Mouse (Mus musculus) hindbrain, postnatal 0 days (tissue): ENCODE data around the gene Psma6. TPM values are rescaled to one million over a fixed set of nuclear protein-coding genes. Genes with fewer than 3 reads are reported as not detected.

ENCODE experiments used
- ATAC-seq: fragments of 200-750 bp; cut with Nextera tagmentation; 2 replicates; pipeline ENCODE4 v1.8.0; 2017; ENCODE audit warnings: mild to moderate bottlenecking, moderate TSS enrichment, moderate library complexity
- DNase-seq: peaks from one replicate; pipeline ENCODE4 v3.0.0-alpha.2; 2015; ENCODE audit warnings: low spot score
- H3K27ac ChIP-seq: fragments of 300-500 bp; sonication (generic); 2 replicates; pipeline ENCODE4 v1.5.1; 2014; ENCODE audit warnings: mild to moderate bottlenecking
- H3K27me3 ChIP-seq: fragments of 300-500 bp; sonication (generic); 2 replicates; pipeline ENCODE4 v1.6.1; 2014; ENCODE audit warnings: low read length, mixed read lengths; ENCODE audit not compliant: insufficient read depth
- H3K36me3 ChIP-seq: fragments of 300-500 bp; sonication (generic); 2 replicates; pipeline ENCODE4 v1.6.1; 2014; ENCODE audit warnings: low read length, mixed read lengths; ENCODE audit not compliant: insufficient read depth
- H3K4me1 ChIP-seq: fragments of 300-500 bp; sonication (generic); 2 replicates; pipeline ENCODE4 v1.6.1; 2014; ENCODE audit warnings: antibody characterized with exemption, low read length, mixed read lengths; ENCODE audit not compliant: insufficient read depth
- H3K4me2 ChIP-seq: fragments of 300-500 bp; sonication (generic); 2 replicates; pipeline ENCODE4 v1.6.1; 2014; ENCODE audit warnings: low read depth, mild to moderate bottlenecking, low read length, moderate library complexity, mixed read lengths
- H3K4me3 ChIP-seq: fragments of 300-500 bp; sonication (generic); 2 replicates; pipeline ENCODE4 v1.5.1; 2014; ENCODE audit warnings: low read length
- H3K9ac ChIP-seq: fragments of 300-500 bp; sonication (generic); replicated peaks from 2 replicates; pipeline ENCODE4 v1.6.1; 2014; ENCODE audit warnings: mild to moderate bottlenecking, low read length, moderate library complexity, mixed read lengths
- H3K9me3 ChIP-seq: fragments of 300-500 bp; sonication (generic); 2 replicates; pipeline ENCODE4 v1.6.1; 2016; ENCODE audit warnings: low read length, mixed read lengths
- CTCF ChIP-seq: IDR thresholded peaks from 2 replicates; pipeline ENCODE4 v1.5.1; 2016; ENCODE audit warnings: antibody characterized with exemption, control low read depth, low read depth
- WGBS: fragments of 180-500 bp; shearing (Covaris S2); extraction: QIAGEN DNeasy Blood & Tissue Kit; methylation state at CpG from one replicate; pipeline ENCODE4 v1.1.7; 2014; 5-methylcytosine and 5-hydroxymethylcytosine counted together
- polyA plus RNA-seq: library from polyadenylated mRNA; unstranded; fragments of >200 nt; fragmentation: Nextera tagmentation; extraction: Ambion mirVana; gene quantifications from 2 replicates; pipeline ENCODE4 v1.2.1, GENCODE M21; 2015
- total RNA-seq: library from RNA; depleted of rRNA; stranded (reverse); fragments of >200 nt; gene quantifications from 2 replicates; pipeline ENCODE4 v1.2.3, GENCODE M21; 2014

Psma6 gene
- total and polyA plus RNA-seq, 2 experiments from 2014 or later = 91.7 to 446 TPM

DNA sequence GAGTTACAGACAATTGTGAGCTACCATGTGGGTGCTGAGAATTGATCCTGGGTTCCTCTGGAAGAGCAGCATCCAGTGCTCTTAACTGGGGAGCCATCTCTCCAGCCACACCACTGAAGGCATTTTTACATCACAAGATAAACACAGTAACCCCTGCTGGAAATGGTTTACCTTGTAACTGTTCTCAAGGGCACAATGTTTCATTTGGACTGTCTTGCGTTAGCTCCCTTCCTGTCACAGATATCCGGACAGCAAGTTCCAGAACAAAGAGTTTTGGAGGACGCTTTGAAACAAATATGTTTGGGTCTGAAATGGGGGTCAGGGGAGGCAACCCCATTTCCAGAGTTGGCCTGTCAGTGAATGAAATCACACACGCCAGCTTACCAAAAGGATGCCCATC, 61.6 kb downstream of the Psma6 start:
- no peak overlapping the region for H3K4me2 ChIP-seq
- H3K9ac ChIP-seq = no peak overlapping the region
- peaks cover 25% of the 10 kb centered on the region for H3K4me1 ChIP-seq
- ATAC-seq (no peak), DNase-seq (no peak)
- no peaks in the 10 kb centered on the region for H3K36me3 ChIP-seq
- WGBS = 87% methylated on average over 4 of the region's 4 CpGs
- no peak for TF ChIP-seq CTCF
- no peak overlapping the region for H3K4me3 ChIP-seq
- H3K27ac ChIP-seq = 0 out of 2 replicates have a peak overlapping the region, but pooled peaks have one; percentile 91
- H3K27me3 ChIP-seq = no peaks in the 10 kb centered on the region
- no peaks in the 10 kb centered on the region for H3K9me3 ChIP-seq

DNA sequence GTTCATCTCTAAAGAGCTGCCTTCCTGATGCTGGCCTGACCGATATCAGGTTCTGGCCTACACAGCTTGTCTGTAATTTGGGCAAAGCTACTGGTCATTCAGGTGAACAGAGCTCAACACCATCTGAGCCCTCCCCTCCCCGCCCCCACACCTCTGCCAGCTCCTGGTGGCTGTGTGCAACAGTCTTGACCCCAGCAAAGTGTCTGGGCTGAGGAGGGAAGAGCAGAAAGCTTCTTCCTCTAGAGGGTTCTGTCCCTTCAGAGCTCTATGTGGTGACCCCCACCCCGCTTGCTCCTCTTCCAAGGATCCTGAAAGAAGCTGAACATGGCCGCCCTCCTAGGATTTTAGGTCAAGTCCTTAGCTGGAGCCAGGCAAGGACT, 62.3 kb downstream of the Psma6 start:
- 72% methylated on average over 4 of the region's 4 CpGs for WGBS
- no peak for ATAC-seq
- no peak for TF ChIP-seq CTCF
- no peak overlapping the region for H3K4me2 ChIP-seq
- H3K27ac ChIP-seq = peak overlapping the region; percentile 91
- no peaks in the 10 kb centered on the region for H3K27me3 ChIP-seq
- no peak for DNase-seq
- no peaks in the 10 kb centered on the region for H3K9me3 ChIP-seq
- H3K4me1 ChIP-seq = peaks cover 25% of the 10 kb centered on the region
- H3K4me3 ChIP-seq = no peak overlapping the region
- H3K9ac ChIP-seq = no peak overlapping the region
- H3K36me3 ChIP-seq = no peaks in the 10 kb centered on the region

GRCm38 (mm10) chr12:55446746-55447395, 62.8 kb downstream of the Psma6 start:
- H3K4me3 ChIP-seq = no peak overlapping the region
- WGBS = 11% methylated on average over 13 of the region's 13 CpGs
- H3K36me3 ChIP-seq = no peaks in the 10 kb centered on the region
- peaks cover 25% of the 10 kb centered on the region for H3K4me1 ChIP-seq
- H3K9ac ChIP-seq = peak overlapping the region; percentile 37; the same call in 1 of the 2 replicates
- TF ChIP-seq CTCF = no peak
- no peaks in the 10 kb centered on the region for H3K27me3 ChIP-seq
- H3K4me2 ChIP-seq = peak overlapping the region; percentile 8; the same call in 1 of the 2 replicates
- peak; percentile 90 for DNase-seq
- H3K9me3 ChIP-seq = no peaks in the 10 kb centered on the region
- peak; percentile 95 for ATAC-seq
- peak overlapping the region; percentile 91 for H3K27ac ChIP-seq

- H3K27ac ChIP-seq = peak overlapping the region; percentile 91
- DNase-seq (no peak), ATAC-seq (no peak)
- no peak overlapping the region for H3K4me3 ChIP-seq
- peaks cover 25% of the 10 kb centered on the region for H3K4me1 ChIP-seq
- no peaks in the 10 kb centered on the region for H3K36me3 ChIP-seq
- H3K4me2 ChIP-seq = 0 out of 2 replicates have a peak overlapping the region, but pooled peaks have one; percentile 8
- H3K27me3 ChIP-seq = no peaks in the 10 kb centered on the region
- peak overlapping the region; percentile 37; the same call in 1 of the 2 replicates for H3K9ac ChIP-seq
- TF ChIP-seq CTCF = no peak
- 59% methylated on average over 11 of the region's 11 CpGs for WGBS
- no peaks in the 10 kb centered on the region for H3K9me3 ChIP-seq
These were observed 63.4 kb downstream of the Psma6 start for GRCm38 (mm10) chr12:55447396-55447760.

GRCm38 (mm10) chr12:55448457-55448856, 64.4 kb downstream of the Psma6 start:
- no peak overlapping the region for H3K4me2 ChIP-seq

DNA sequence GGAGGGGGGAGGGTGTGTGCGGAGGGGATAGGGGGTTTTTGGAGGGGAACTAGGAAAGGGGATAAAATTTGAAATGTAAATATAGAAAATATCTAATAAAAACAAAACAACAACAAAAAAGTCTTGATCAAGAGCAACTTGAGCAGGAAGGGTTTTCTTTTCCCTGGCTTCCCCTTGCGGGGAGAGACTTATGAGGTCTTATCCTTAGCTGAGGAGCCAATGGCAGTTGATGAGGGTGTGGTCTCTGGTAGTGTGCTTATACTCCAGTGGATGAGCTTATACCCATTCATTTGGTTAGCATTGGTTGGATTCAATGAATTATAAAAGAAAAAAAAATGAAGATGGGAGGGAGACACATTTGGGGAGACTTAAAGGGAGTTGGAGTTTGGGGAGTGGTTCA, 65.0 kb downstream of the Psma6 start:
- H3K27ac ChIP-seq = no peak overlapping the region
- H3K9me3 ChIP-seq = no peaks in the 10 kb centered on the region
- WGBS = 100% methylated on average over 2 of the region's 2 CpGs
- H3K4me1 ChIP-seq = peaks cover 14% of the 10 kb centered on the region
- no peak for TF ChIP-seq CTCF
- H3K27me3 ChIP-seq = no peaks in the 10 kb centered on the region
- H3K9ac ChIP-seq = no peak overlapping the region
- no peak for ATAC-seq
- no peak overlapping the region for H3K4me2 ChIP-seq
- no peaks in the 10 kb centered on the region for H3K36me3 ChIP-seq
- no peak for DNase-seq
- no peak overlapping the region for H3K4me3 ChIP-seq

More at GRCm38 (mm10) chr12:55448457-55448856, 64.4 kb downstream of the Psma6 start:
- no peak for DNase-seq
- peaks cover 19% of the 10 kb centered on the region for H3K4me1 ChIP-seq
- 53% methylated on average over 2 of the region's 2 CpGs for WGBS
- no peaks in the 10 kb centered on the region for H3K9me3 ChIP-seq
- no peak overlapping the region for H3K27ac ChIP-seq
- H3K27me3 ChIP-seq = no peaks in the 10 kb centered on the region
- H3K36me3 ChIP-seq = no peaks in the 10 kb centered on the region
- H3K9ac ChIP-seq = no peak overlapping the region
- TF ChIP-seq CTCF = no peak
- H3K4me3 ChIP-seq = no peak overlapping the region
- no peak for ATAC-seq

GRCm38 (mm10) chr12:55450421-55450820, 66.4 kb downstream of the Psma6 start:
- peaks cover 14% of the 10 kb centered on the region for H3K4me1 ChIP-seq
- H3K27ac ChIP-seq = no peak overlapping the region
- TF ChIP-seq CTCF = no peak
- 62% methylated on average over 16 of the region's 16 CpGs for WGBS
- ATAC-seq (no peak), DNase-seq (no peak)
- H3K27me3 ChIP-seq = no peaks in the 10 kb centered on the region
- no peak overlapping the region for H3K9ac ChIP-seq
- no peak overlapping the region for H3K4me2 ChIP-seq
- no peak overlapping the region for H3K4me3 ChIP-seq
- H3K36me3 ChIP-seq = no peaks in the 10 kb centered on the region
- no peaks in the 10 kb centered on the region for H3K9me3 ChIP-seq
